Mouse (Mus musculus) cerebellum, adult 9-11 months (tissue): ENCODE data around the gene Gm21883.
"Not testable (repeated sequence)": the region's sequence is repeated elsewhere in the genome, so short reads cannot be mapped to it uniquely, and the experiment has no call there.

Experiments used
- DNase-seq: peaks from one replicate; pipeline ENCODE4 v3.0.0; 2022

The Gm21883 gene

DNA sequence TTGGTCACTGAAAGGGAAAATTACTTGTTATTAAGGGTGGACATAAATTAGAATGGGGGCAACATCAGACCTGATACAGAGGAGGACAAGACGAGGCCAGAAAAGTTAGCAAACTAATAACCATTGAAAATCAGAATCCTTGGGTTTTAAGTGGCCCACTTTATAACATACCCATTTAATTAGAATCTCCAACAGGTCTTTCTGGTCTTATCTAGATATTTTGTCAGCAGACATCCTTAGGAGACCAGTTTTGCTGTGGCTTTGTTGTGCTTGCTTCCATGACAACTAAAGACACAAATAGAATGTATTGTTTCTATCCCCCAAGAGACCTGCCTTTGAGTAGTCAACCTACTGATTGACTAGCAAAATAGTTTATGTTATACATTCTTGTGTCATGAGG is at the start of gene Gm21883:
TSS of gene Gm21883 (minus strand) at position 101 of the 400 bp plus-strand sequence.
- not testable (repeated sequence) for DNase-seq

DNA sequence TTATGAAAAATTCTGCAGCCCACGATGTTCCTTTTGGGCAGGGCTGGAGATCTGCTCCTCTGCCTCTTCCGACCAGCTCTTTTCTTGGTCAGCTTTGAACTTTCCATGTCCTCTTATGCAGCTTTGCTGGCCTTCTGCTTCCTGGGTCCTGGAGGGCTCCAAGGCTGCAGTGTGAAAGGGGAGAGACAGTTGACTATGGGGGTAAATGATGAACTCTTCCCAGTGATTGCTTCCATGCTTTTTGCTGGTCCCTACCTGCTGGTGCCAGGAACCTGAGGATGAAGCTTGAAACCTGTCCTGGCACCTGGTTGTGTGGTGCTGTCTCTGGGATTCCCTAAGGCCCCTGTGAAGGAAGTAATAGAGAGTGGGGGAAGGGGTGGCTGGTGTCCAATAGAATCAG is 44.7 kb upstream of the Gm21883 start, which contains the start of gene Spin2e:
TSS of gene Spin2e (minus strand) at position 101 of the 400 bp plus-strand sequence.
- DNase-seq = not testable (repeated sequence)
